Mouse (Mus musculus) embryo, embryonic 10 days (tissue): ENCODE measurements at regions not wholly inside any gene's neighbourhood (a gene's known extent, or its start where the extent isn't known, plus 50 kb on each side); places are given as distances from the start of the nearest gene placed in this dataset.

Experiments
- DNase-seq: peaks from one replicate; pipeline ENCODE4 v3.0.0-alpha.2; 2015; ENCODE audit warnings: low spot score

DNA sequence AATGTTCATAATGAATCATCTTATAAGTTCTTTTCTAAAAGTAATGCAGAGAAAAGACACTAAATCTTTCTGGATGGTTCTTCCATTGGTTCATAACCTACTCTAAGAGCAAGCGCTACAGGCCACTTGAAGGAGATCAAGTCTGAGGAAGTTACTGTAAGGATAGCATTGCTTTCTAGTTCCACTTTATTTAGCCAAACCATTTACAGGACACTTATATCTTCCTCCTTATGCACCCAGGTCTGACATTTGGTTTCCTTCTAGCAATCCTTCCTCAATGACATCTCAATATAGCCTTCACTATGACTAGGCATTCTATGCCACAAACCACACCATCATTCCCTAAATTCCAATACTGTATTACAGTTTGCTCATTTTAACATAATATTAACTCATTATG, 316.0 kb downstream of the Gm11361 start:
- DNase-seq: no peak

GRCm38 (mm10) chr13:28572448-28572847, 315.1 kb downstream of the Gm11361 start:
- no peak for DNase-seq

GRCm38 (mm10) chr13:28571716-28572115, 314.4 kb downstream of the Gm11361 start:
- no peak for DNase-seq

DNA sequence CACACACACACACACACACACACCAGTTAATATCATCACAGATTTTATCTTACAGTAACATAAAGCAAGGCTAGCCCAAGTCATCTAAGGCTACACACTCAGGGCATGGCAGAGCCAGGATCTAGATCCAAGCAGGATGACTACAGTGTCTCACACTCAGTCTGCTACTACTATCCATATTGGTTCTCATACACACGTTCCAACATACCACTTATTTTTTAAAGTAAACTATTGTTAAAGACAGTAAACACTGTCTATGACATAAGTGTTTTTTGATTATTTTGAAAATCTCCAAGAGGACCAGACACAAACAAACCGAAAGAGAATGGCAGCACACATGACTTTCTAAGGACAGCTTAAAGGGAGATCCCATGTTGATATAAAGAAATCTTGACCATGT, 306.3 kb downstream of the Gm11361 start:
- DNase-seq: no peak

GRCm38 (mm10) chr13:28560081-28560480, 302.8 kb downstream of the Gm11361 start:
- DNase-seq: no peak

DNA sequence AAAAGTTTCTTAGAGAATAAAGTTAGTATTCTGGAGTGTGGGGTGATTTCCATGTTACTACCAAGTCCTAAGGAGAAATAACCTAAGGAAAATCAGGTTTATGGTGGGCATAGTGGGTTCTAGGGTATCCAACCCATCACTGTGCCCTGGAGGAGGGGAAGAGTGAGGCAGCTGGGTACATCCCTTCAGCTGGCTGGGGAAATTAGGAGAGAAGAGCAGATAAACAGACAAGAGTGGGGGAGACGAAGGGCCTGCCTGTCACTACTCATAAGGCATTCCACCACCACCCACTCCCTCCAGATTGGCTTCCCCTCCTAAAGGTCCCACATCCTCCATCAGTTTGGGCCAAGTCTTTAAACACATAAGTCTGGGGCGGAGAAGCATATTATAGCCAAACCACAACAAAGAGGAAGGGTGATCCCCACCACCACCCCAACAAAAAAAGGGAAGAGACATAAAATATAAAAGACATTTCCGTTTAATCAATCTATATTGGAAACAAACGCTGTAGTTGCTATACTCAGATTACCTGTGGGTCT, 299.8 kb downstream of the Gm11361 start:
- no peak for DNase-seq

GRCm38 (mm10) chr13:28556385-28556938, 299.1 kb downstream of the Gm11361 start:
- DNase-seq: peak; percentile 45

DNA sequence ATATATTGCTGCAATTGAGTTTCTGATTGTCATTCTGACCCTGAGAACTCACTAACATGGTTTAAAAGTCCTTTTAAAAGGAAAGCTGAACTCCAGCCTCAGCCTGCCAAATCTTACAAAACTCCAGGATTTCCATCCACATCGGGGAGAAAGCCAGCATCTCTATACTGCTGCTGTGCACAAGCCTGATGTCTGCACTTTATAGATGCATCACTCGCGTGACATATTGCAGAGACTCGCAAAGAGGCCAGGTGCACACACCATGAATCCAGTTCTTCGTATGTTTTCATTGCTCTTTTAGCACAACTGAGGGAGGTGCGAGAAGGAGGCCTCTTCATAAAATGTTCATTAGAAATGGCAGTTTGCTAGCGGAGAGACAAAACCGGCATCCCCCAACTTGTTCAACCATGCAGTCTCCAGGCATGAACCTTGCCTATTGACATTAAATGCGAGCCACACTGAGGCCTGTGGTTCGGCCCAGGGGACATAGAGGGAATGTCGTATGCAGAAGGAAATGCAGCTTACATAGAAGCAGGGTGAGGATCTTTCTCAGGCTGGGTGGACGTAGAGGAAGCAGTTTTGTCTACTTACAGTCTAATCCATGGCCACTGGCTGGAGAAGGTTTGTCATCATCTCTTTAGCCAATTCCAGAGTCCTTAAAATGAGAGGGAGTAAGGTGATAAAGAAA, 297.0 kb downstream of the Gm11361 start:
- no peak for DNase-seq

DNA sequence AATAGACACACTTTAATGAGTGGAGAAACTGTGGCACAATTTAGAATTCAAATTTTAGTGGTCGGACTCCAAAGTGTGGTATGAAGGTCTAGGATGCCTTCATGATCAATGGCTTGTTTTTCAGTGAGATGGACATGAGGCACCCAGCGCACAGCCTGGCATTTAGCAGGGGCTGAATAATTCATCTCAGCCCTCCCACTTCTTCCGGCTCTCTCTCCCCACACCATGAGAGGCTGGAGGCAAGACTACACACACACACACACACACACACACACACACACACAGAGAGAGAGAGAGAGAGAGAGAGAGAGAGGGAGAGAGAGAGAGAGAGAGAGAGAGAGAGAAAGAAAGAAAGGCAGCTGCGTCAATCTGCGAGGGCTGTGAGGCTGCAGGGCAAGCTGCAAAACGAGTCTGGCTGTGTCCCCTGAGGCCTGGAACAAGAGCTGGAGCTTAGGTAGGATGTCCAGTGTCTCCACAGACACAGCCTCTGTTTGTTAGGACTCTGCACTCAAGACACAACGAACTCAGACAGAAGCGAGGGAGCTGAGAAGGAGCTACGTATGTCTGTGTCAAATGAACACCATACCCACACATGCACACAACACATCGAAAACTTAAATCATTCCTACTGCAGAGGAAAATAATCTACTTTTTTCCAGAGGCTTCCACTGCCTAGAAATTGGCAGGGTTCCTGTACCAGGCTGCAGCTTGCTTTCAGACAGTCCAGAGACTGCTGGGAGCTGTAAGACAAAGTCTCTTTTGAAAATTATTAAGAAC, 295.8 kb downstream of the Gm11361 start:
- peak; percentile 44 for DNase-seq

DNA sequence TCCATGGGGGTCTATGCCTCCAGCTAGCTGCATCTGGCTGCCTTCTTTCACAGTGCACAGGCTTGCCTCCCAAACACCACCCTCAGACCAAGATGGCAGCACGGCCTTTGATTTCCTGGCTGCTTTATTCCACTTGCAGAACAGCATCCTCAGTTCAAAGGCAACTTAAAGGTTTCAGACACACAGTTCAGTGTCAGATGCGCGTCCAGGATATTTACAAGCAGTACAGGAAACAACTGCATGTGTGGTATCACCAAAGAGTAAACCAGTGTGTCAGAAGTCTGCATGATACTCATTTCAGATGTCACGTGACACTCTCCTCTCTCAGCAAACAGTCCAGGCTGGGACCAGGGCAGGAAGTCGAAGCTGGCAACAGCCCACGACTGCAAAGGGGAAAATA, 294.2 kb downstream of the Gm11361 start:
- DNase-seq: no peak

GRCm38 (mm10) chr13:28545797-28546196, 288.5 kb downstream of the Gm11361 start:
- no peak for DNase-seq

DNA sequence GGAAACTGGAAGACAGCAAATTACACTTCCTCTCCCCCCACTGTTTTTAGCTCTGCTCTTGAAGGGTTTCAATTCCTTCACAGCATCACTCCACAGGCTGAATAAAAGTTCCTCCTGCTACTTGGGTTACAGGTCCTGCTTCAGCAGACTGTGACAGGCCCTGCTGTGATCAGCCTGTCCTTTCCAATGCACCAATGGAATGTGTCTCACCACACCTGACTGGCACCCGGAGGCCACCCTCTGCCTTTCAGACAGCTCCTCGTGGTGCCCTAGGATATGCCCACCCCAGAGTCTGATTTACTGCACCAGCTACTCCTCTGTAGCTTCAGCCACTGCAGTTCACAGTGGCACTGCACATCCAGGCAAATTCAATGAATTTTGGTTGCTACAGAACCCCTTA, 288.0 kb downstream of the Gm11361 start:
- DNase-seq: no peak

- DNase-seq: no peak
Measured at GRCm38 (mm10) chr13:28544819-28545180, 287.5 kb downstream of the Gm11361 start.

- DNase-seq: peak; percentile 92
Measured at GRCm38 (mm10) chr13:28544003-28544818, 286.9 kb downstream of the Gm11361 start.

- no peak for DNase-seq
Measured at GRCm38 (mm10) chr13:28541607-28542006, 284.3 kb downstream of the Gm11361 start.

- no peak for DNase-seq
Measured at GRCm38 (mm10) chr13:28533080-28533479, 275.8 kb downstream of the Gm11361 start.

DNA sequence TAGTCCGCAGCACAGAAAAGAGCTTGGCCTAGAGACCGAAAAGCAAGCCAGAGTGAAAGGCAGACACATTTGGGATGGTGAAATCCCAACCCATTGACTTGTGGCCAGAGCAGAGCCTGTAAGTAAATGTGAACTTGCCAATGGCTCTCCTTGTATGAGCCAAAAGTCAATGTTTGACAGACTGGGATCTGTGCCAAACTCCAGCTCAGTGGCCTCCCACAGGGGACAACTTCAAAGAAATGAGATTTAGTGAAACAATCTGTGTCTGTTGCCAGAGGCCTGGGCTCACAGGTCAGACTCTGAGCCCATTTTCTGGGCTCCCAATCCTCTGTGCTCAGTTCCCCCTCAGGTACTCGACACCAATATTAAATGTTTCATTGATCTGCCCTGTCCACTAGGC, 274.9 kb downstream of the Gm11361 start:
- no peak for DNase-seq

DNA sequence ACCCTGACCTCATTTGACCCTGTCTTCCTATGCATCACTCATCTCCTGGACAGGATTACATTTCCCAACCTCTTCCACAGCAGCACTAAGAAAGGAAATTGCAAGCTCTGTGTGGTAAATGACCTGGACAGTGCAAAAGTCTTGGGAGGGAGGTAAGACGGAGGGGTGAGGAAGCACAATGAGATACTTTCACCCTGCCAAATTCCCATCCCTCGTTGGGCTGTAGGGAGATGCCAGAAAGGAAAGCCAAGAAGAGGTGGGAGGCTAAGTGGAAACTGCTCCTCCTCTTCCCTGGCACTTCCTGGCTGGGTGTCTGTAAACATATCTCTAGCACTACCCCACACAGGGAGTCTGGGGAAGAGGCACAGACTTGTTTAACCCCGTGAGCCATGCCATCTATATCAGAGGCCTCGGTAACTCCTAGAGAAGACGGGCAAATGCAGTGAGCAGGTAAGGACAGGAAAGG, 274.2 kb downstream of the Gm11361 start:
- DNase-seq: peak; percentile 32

DNA sequence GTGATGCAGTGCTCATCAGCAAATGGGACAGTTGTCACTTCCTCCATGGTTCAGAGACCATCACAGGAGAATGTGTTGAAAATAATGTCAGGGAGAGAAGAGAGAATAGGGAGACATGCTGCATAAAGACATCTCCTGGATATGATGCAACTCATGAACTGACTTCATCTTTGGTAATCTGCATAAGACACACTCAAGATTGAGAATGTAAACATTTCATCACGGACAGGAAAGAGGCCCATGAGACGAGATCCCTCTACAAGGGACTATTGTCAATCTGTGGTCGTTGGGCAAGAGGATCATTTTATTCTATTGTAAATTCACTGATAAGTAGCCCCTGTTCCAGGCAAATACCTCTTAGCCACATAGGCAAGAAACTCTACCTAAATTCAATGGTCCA, 273.6 kb downstream of the Gm11361 start:
- no peak for DNase-seq

DNA sequence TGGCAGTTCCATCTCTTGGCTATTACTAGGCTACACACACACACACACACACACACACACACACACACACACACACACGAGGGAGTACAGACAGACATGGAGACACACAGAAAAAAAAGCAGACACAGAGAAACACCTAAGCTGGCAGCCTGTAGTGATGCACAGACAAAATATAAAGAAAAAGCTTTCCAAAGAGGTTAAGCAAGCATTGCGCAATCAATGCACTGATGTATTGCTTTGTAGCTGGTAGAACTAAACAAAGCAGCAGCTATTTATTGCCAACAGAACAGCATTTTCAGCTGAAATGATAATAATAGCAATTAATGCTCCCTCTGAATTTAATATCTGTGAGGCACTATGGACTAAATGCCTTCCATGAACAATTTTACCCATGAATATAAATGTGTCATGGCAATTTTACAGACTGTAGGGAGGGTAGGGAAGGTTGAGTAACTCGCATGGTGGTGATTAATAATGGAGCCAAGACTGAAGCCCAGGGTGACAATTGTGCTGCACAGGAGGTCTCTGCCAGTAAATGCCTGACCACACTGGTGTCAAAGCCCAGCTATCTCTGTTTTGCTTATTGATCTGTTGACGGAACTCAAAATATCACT, 271.7 kb downstream of the Gm11361 start:
- no peak for DNase-seq

DNA sequence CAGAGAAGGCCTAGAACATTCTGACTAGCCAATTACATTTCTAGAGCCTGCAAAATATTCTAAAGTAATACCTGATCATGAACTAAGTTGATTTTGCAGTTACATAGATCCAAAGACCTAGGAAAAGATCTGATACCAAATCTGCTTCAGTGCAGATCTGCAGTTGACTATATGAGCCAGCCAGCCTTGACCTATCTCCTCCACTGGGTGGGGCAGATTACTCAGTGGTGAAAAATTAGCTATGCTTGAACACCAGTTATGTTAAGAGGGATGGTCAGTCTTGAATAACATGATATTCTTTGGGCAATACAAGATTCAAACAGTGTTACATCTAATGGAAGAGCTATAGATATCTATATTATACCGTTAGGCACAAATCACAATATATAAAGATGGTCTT, 269.0 kb downstream of the Gm11361 start:
- no peak for DNase-seq

DNA sequence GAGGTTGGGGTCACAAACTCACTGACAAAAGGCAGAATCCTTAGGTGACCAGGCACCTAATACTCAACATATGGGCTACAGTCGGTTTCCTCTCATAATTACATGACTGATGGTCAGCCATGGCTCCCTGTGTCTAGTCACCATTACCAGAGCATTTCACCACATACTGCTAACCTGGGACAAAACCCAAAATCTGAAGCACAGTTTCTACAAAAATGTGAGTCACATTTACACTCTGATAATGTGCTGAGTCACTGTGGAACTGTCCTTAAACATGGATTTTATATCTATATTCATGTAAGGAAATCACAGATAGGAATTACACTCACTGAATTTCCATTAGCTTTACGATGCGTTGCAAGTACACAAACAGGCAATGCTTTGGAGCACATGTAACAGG, 267.1 kb downstream of the Gm11361 start:
- DNase-seq: no peak
